Mouse (Mus musculus): ENCODE measurements around the gene Parvg. TPM values are rescaled to one million over a fixed set of nuclear protein-coding genes. Genes with fewer than 3 reads are reported as not detected.

Gene Parvg
- total RNA-seq, 2 experiments from 2014 or later = 2.1 to 5.2 TPM

DNA sequence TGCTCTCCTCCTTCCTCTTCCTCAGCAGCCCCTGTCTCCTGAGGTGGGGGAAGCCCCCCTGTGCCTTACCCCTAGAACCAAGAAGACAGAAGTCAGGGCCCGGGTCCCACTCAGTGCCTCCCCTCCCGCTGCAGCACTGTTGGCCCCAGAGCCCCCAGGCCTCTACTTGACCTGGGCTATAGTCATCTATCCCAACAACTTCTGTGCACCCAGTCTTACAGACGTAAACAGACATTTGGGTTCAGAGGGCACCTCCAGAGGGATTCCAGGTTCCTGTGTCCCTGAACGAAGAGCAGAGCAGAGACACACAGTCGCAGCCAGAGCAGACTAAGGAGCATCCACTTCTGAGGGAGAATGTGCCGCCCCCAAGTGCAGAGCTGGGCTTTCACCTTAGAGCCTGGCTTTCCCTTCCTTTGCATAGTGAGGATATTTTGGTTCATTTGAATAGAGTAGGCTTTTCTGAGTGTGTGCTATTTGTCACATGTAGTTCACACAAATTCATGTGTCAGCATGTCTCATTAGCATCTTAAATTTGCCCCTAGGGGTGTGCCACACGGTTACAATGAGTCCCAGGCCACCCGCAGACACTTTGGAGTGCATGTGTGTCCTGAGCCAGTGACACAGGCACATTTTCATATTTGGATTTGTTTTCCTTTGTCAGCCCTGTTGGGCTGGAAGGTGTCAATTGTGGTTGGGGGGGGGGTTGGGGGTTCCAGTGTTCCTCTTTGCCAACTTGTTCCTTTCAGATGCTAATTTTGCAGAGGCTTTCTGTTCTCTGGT, 22.0 kb upstream of the Parvg start:
- DNase-seq = no peak
- intact Hi-C loops (cut with DNase I) = no loop called here

DNA sequence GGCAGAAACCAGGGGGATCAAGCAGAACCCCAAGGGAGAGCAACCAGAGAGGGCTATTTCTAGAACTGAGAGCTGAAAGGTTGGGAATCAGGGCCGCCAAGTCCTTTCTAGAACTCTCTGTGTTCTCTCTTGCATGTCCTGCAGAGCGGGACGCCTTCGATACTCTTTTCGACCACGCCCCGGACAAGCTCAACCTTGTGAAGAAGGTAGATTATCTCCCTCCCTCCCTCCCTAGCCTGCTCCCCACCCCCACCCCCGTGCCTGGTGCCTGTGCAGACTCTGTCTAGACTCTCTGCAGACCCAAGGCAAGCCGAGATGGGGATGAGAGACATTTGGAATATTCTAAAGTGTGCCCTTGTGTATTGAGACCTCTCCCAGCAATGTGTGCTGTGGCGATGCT, 20.6 kb upstream of the Parvg start:
- DNase-seq = no peak
- intact Hi-C loops (cut with DNase I) = no loop called here

DNA sequence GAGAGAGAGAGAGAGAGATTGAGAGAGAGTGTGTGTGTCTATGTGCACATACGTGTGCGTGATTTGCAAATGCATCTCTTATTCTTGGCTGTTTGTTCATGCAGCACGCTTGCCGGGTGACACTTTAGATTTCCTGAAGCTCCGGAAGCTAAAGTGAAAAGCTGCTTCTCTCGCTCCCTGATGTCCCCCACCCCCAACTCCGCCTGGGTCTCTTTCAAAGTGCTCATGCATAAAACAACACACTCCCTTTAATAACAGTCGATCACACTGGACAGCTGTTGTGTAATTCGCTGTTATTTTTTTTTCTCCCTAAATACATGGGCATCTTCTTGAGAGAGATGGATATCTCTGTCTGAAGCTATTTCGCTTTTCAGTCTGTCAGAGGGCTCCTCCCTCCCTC, 18.5 kb upstream of the Parvg start:
- DNase-seq = no peak
- intact Hi-C loops (cut with DNase I) = no loop called here

DNA sequence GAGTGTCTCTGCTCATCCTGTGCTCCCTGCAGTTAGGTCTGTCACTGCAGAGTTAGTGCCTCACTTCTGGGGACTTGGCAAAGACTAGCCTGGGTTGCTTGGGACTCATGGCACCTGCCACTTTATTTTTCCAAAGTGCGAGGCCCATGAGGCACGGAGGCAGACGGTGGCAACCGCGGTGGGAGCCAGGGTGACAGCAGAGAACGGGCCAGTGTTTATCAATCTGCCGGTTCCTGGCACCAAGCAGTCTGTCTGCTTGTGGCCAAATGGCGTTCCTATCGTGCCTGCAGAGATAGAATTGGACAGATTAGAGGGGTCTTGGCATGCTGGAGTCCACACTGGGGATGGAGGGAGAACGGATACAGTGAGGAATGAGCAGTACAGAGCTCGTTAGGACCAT, 13.6 kb upstream of the Parvg start:
- intact Hi-C loops (cut with DNase I) = no loop called here

DNA sequence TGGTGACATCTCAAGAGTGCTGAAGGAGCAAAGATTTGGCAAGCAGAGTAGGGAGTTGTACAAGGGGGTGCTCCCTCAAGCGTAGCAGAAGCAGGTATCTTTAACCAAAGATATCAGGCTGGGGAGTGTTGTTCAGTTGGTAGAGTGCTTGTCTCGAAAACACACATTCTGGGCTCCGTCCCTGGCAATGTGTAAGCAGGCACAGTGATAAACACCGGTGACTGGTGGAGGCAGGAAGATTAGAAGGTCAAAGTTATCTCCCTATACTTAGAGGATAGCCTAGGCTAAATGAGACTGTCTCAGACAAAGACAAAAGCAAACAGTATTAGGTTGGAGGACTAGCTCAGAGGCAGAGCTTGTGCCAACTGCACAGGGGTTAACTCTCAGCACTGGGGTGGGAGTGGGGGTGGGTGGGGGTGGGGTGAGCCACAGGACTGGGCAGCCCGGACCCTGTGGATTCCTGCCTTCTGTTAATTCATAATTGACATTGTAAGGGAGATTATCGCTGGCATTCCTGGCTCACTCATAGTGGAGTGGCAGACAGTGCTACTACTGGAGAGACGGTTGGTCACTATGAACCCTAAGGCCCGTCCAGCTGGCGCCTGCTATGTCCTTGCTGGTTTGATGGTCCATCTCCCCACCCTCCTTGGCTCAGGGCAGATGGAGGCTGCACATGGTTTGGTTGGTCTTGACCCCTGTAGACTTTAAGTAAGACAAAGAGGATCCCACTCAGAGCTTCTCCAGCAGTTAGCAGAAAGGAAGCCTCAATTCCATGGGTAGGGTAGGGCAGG, 12.3 kb upstream of the Parvg start:
- intact Hi-C loops (cut with DNase I) = no loop called here
- DNase-seq = no peak

More for the DNA sequence above, 13.6 kb upstream of the Parvg start:
- peak in 1 of 2 experiments; percentile 37 for DNase-seq

DNA sequence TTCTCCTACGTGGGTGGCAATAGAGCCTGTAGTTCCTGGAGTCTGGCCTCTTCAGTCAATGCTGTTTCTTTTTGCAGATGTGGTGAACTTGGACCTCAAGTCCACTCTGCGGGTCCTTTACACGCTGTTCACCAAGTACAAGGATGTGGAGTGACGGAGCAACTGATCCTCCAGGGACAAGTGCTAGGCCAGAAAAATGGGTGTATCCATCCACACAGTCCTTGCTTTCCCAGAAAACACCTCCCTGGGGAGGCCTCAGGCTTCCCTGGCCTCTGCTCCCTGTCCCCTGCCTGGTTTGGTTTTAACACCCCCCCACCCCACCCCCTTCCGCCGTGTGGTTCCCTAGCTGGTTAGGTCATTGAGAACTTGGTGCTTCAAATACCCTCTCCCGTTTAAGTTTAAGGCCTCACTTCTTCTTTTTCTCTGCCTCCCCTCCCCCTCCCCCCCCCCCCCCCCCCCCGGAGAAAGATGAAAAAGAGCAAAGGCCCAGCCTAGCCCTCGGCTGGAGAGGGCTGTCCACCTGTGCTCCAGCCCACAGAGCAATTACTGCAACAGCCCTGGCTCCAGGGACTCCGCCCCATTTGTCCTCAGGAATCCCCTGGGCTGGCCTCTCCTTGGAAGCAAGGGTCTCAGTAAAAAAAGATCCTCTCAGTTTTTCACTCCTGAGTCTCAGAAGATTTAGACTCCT, 10.8 kb upstream of the Parvg start:
- no peak for DNase-seq
- intact Hi-C loops (cut with DNase I) = no loop called here

DNA sequence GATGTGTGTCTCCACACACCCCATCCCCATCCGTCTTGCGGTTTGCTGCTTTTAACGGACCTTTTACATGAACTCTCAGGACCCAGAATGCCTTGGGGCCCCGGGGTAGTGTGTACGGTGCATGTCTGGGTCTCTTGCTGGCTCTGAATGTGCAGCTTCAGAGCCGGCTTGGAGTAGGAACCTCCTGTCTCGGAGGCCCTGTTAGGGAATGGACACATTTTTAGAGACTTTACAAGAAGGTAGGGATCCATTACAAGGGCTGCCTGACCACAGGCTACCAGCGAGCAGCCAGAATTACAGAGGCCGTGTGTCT, 10.3 kb upstream of the Parvg start:
- DNase-seq = no peak

DNA sequence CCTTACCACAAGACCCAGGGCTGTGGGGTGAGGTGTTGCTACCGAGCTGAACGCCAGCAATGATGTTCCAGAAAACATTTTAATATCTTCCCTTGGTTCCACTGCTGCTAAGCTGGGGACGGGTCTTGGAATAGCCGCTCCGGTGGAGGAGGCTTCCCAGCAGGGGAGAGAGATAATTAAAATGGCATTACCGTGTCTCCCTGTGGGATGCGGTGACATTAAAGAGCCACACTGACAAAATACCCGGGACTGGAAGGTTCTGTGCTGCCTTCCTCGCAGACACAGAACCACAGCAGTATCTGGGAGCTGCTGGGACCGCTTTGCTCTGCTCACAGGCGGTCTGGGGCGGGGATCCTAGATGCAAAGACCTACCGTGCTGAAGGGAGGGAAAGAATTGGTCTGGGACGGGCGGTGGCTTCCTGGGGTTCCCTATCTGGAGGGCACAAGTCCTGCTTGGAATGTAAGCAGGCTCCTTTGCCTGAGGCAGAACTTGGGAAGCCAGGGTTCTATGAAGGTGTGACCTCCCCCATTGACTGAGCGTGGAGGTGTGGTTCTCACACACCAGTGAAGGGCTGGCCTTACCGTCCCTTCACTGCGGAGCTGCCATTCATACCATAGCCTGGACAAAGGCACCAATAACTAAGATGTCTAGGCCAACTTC, 9.3 kb upstream of the Parvg start:
- intact Hi-C loops (cut with DNase I) = no loop called here
- DNase-seq = no peak

More for the DNA sequence above, 10.3 kb upstream of the Parvg start:
- intact Hi-C loops (cut with DNase I) = no loop called here

DNA sequence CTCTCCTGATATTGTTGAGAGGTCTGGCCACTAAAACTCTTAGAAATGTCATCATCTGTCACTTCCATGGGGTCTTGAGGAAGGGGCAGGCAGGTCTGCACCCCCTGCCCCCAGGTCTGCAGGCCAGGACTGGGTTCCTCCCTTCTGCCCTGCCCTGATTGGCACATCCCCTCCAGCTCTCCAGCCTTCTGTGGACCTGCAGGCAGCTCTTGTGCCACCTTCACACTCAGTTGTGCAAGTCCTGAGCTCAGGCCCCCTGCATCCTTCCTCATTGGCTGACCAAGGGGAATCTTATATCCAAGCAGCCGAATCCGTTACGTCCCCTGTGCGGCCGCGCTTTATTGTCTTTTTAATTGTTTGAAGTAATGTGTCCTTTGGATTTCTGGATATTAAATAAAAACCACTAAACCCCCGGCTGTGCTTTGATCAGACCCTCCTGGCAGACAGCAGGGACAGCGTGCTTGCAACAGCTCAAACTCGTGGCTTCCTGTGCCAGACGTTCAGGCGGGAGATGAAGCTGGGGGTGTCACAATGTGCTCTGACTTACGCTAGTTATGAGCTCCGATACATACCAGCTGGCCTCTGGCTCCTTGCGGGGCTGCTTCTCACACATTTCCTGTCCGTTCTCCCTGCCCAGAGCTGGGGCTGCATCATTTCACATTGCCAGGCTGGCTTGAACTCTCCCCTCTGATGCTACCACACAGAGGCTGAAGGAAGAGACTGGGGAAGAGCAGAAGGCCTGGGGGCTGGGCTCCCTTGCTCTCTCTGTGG, 8.4 kb upstream of the Parvg start:
- intact Hi-C loops (cut with DNase I) = no loop called here
- DNase-seq = no peak

DNA sequence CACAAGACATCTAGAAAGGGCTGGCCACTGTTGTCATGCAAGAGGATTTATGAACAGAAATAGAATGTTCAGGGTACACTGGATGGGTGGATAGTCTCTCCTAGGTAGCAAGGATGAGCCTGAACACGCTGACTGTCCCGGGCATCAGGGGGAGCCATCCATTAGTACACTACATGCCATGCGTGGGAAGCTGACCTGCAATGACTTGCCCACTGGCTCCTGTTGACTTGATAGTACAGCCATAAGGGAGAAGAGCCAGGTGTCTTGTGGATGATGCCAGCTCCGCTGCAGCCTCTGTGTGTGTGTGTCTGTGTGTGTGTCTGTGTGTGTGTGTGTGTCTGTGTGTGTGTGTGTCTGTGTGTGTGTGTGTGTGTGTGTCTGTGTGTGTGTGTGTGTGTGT, 4.4 kb upstream of the Parvg start:
- no peak for DNase-seq

DNA sequence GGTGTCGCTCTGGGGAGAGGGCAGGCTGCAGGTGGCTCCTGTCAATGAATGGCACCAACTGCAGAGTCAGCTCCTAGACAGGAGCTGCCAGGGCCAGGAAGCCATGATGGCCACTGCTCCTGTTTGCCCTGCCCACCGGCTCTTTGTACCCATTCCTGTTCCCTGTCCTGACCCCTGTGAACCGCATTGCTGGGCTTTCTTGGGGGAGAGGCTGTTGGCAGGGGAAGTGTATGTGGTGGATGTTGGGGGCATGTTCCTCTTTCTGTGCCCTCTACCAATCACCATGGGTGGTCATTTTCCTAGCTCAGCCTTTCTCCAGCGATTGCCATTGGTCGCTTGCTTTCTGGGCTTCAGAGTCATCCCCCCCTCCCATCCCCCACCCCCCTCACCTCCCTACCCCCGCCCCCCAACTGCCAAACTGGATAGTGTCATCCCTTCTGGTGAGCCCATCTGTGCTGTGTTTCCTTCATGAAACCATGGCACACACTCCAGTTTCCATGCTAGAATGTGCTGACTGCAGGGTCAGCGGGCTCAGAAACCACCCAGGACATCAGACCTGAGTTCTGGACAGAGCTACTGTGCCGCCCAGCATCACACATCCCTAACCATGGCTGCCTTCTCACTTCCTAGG, 2.2 kb upstream of the Parvg start:
- no peak for DNase-seq
- intact Hi-C loops (cut with DNase I) = no loop called here

More for the DNA sequence above, 4.4 kb upstream of the Parvg start:
- intact Hi-C loops (cut with DNase I) = no loop called here

DNA sequence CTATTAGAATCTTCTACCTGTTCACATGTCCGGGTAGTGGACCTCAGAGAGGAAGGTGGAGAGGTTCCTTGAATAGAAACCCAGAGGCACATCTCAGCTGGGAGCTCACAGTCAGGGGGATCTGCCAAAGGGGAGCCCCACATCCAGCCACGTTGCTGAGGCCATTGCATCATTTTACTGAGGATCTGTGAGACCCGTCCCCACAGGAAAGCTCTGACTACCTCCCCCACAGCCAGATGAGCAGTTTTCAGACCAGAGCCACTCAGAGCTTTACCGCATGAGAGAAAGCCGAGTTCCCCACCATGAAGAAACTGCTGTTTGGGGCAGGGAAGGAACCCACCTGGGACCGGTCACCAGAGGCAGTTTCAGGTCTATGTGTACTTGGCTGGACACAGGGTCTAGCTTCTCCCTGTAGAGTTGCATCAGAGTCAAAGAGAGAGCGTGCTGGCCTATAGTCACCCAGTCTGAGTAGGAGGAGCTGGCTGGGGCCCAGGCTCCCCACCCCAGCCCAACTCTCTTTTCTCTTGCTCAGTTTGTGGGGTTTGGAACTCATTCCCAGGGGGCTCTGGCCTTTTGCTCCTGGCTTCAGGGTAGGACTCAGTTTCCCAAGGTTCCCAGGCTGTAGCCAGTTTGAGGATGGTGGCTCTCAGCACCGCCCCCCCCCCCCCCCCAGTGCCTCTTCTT, 1.2 kb downstream of the Parvg start:
- DNase-seq = peak in 1 of 2 experiments; percentile 23
- intact Hi-C loops (cut with DNase I) = no loop called here

DNA sequence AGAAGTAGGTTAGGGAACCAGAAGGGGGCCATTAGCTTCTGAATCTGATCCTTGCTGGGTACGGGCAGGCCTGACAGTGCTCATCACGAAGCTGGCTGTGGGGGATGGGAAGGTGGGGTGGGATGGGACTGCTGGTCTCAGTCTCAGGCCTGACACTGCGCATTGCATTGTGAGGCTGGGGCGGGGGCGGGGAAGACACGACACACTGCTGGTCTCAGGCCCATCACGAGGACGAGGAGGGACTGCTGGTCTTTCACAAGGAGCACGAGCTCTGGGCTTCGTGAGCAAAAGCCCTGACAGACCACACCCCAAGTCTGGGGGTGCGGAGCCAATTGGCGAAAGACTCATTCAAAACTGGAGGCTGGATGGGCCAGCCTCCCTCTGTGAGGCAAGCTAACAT, 1.9 kb downstream of the Parvg start:
- intact Hi-C loops (cut with DNase I) = no loop called here
- no peak for DNase-seq

DNA sequence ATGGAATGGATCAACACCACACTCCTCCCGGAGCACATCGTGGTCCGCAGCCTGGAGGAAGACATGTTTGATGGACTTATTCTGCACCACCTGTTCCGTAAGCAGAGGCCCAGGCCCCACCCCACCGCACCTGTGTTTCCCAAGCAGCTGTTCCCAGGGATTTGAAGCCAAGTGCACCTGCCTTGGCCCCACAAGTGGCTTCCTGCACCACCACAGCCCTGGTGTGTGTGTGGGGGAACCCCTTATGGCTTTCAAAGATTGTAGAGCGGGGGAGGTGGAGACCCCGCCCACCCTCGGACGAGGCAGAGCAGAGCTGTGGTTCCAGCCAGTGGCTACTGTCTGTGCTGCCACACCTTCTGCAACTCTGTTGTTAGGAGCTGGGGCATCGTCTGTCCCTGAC, 5.0 kb downstream of the Parvg start:
- intact Hi-C loops (cut with DNase I) = no loop called here
- no peak for DNase-seq

DNA sequence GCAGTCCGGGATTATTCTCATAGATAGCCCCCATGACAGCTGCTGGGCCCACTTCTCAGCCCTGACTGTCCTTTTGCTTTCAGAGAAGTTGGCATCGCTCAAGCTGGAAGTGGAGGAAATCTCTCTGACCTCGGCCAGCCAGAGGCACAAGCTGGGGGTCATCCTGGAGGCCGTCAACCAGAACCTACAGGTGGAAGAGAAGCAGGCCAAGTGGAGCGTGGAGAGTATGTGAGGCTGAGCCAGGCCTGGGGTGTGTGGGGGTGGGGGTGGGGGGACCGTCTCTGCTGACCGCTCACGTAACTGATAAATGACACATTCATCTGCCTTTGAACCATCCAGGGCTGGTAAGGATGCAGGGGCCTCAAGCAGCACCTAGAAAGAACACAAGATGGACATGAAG, 6.1 kb downstream of the Parvg start:
- intact Hi-C loops (cut with DNase I) = no loop called here
- no peak for DNase-seq

DNA sequence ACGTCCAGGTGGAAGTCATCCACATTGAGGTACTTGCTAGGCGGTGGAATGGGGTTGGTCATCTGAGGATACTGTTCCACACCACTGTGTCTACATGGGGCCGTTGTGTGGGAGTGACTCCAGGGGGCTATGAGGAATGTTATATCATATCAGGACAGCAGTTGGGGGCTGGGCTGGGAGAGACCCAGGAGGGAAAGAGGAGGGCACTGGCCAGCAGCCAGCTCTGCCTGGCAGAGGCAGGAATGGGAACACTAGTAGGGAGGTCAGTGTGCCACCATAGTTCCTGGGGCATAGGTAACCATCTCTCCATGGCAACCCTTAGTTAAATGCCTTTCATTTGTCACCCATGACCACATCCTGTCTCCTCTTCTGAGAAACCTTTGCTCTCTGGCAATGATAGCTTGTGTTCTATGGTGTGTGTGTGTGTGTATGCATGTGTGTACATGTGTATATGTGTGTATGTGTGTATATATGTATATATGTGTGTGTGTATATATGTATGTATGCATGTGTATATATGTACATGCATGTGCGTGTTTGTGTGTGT, 7.3 kb downstream of the Parvg start:
- no peak for DNase-seq
- intact Hi-C loops (cut with DNase I) = no loop called here

DNA sequence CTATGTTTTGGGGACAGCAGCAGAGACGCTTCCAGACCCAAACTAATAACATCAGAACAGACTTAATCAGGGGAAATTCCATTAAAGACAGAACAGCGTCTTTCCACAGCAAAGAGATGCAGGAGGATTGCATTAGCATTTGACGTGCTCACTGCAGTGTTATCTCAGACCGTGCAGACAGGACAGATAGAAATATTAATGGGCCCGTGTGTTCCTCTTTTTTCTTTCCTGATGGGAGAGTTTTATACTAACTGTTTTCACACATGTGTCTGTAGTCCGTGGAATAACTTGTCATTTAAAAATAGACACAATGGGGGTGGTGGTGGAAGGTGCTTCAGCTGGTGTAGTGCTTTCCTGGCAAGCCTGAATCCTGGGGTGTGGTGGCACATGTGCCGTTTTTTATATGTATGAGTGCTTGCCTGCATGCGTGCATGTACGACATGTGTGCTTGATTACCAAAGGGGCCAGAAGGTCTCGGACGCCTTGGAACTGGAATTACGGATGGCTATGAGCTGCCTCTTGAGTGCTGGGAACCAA, 12.5 kb downstream of the Parvg start:
- no peak for DNase-seq
- intact Hi-C loops (cut with DNase I) = no loop called here

DNA sequence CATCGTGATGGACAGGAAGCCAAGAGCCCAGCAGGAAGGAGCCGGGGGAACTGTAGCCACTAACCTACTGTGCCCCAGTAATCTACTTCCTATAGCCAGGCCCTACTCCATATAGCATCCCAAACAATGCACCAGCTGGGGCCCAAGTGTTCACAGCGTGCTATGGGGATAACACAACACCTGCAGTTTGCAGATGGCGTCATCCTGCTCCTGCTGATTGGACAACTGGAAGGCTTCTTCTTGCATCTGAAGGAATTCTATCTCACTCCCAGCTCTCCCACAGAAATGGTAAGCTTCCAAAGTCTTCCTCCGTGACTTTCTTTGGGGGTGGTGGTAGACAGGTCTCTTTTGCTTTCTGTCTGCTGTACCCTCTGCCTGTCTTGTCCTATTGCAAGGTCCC, 13.8 kb downstream of the Parvg start:
- DNase-seq = no peak
- intact Hi-C loops (cut with DNase I) = no loop called here

DNA sequence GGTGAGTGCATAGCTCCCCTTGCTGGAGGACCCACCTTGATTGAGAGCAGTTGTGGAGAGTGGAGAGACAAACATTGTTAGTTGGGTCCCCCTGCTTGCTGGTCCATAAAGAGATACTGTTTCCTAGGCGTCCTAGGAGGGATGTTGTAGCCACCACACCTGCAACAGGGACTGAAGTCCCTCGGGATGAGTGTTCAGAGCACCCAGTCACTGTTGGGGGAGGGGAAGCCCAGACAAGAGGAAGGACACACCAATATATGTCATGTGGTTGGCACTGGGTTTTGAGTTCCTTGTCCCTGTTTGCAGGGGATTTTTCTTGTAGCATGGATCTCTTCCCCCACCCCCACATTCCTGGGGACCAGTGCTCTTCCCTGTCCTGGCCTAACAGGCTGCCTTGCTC, 17.1 kb downstream of the Parvg start:
- no peak for DNase-seq
- intact Hi-C loops (cut with DNase I) = no loop called here

Measured in heart, postnatal 14 days (tissue).